In genomic region chr19:30029894-30030635, GRCm38 (mm10) we compare ENCODE assay signal across 8 mouse cellular contexts. TPM values are rescaled to one million over a fixed set of nuclear protein-coding genes. Genes with fewer than 3 reads are reported as not detected.
A peak's percentile ranks its signal among the peaks of the same experiment; 100 is the strongest.
DNase-seq lines count a peak whose midpoint lies in the region; ATAC-seq and TF ChIP-seq lines count a peak whose summit lies in the region.

Gene Uhrf2 (plus strand): TSS chr19:30030513.

- peaks cover 9% of the 10 kb centered on the region for H3K27me3 ChIP-seq in ES-Bruce4 (ENCODE audit: control insufficient read depth, insufficient read depth, low read length, poor library complexity, severe bottlenecking)
- no peaks in the 10 kb centered on the region for H3K27me3 ChIP-seq in forebrain, embryonic 13.5 days
- H3K27me3 ChIP-seq in liver, postnatal 0 days (ENCODE audit: insufficient read depth, low read length), result no peaks in the 10 kb centered on the region
- no peaks in the 10 kb centered on the region for H3K27me3 ChIP-seq in neural tube, embryonic 14.5 days (ENCODE audit: control insufficient read depth, insufficient read depth, low read length)

- H3K4me2 ChIP-seq in forebrain, embryonic 13.5 days, result peak within 1 kb of the TSS; percentile 66
- peak within 1 kb of the TSS; percentile 81 for H3K4me2 ChIP-seq in liver, postnatal 0 days (ENCODE audit: low read depth, low read length)
- peak within 1 kb of the TSS; percentile 81 for H3K4me2 ChIP-seq in neural tube, embryonic 14.5 days (ENCODE audit: low read depth, low read length)

- no peak for TF ChIP-seq POLR2A in ES-Bruce4 (IDR thresholded peaks at IDR 0.05; ENCODE audit: insufficient read depth, low read length)

- intact Hi-C loops in heart, postnatal 10 days (cut with DNase I), result loop anchor here (5.0 kb wide), 2 partner anchors 42 to 218 kb away; partner anchors contain the start of gene Ranbp6

- peak; percentile 97 for DNase-seq in heart, postnatal 10 days
- peak; percentile 77 for DNase-seq in large intestine, adult 2 months (ENCODE audit: low read depth, low spot score)
- DNase-seq in liver, postnatal 0 days, result peak; percentile 98
- peak; percentile 98 for DNase-seq in testis, postnatal 10 days (ENCODE audit: low spot score)

- TF ChIP-seq CTCF in ES-Bruce4 (IDR thresholded peaks at IDR 0.05; ENCODE audit: low read depth, low read length), result no peak
- TF ChIP-seq CTCF in liver, postnatal 0 days (IDR thresholded peaks at IDR 0.05; ENCODE audit: low read depth), result peak; percentile 21; the same call in 1 of the 2 replicates

- peak within 1 kb of the TSS; percentile 97 for H3K9ac ChIP-seq in ES-Bruce4 (ENCODE audit: low read depth, poor library complexity, severe bottlenecking)
- H3K9ac ChIP-seq in forebrain, embryonic 13.5 days, result peak within 1 kb of the TSS; percentile 100
- peak within 1 kb of the TSS; percentile 94 for H3K9ac ChIP-seq in liver, postnatal 0 days (replicated peaks)
- peak within 1 kb of the TSS; percentile 88 for H3K9ac ChIP-seq in neural tube, embryonic 14.5 days (replicated peaks; ENCODE audit: low read depth, low read length)

- peaks cover 2% of the 10 kb centered on the region for H3K4me1 ChIP-seq in ES-Bruce4 (ENCODE audit: control insufficient read depth, insufficient read depth, low read length)
- H3K4me1 ChIP-seq in forebrain, embryonic 13.5 days, result peaks cover 45% of the 10 kb centered on the region
- H3K4me1 ChIP-seq in liver, postnatal 0 days (ENCODE audit: insufficient read depth), result peaks cover 27% of the 10 kb centered on the region
- peaks cover 39% of the 10 kb centered on the region for H3K4me1 ChIP-seq in neural tube, embryonic 14.5 days (ENCODE audit: control insufficient read depth, insufficient read depth, low read length)

- no peaks in the 10 kb centered on the region for H3K36me3 ChIP-seq in ES-Bruce4 (ENCODE audit: control insufficient read depth, insufficient read depth, low read length, poor library complexity, severe bottlenecking)
- H3K36me3 ChIP-seq in forebrain, embryonic 13.5 days (ENCODE audit: poor library complexity, severe bottlenecking), result peaks cover 2% of the 10 kb centered on the region; the same call in 1 of the 2 replicates
- H3K36me3 ChIP-seq in liver, postnatal 0 days (replicated peaks; ENCODE audit: insufficient read depth, low read length), result no peaks in the 10 kb centered on the region
- no peaks in the 10 kb centered on the region for H3K36me3 ChIP-seq in neural tube, embryonic 14.5 days (ENCODE audit: control insufficient read depth, insufficient read depth, low read length)

- peak within 1 kb of the TSS; percentile 100 for H3K4me3 ChIP-seq in ES-Bruce4 (ENCODE audit: low read depth, low read length)
- peak within 1 kb of the TSS; percentile 81 for H3K4me3 ChIP-seq in forebrain, embryonic 13.5 days
- H3K4me3 ChIP-seq in liver, postnatal 0 days (ENCODE audit: low read depth, low read length), result peak within 1 kb of the TSS; percentile 89
- peak within 1 kb of the TSS; percentile 77 for H3K4me3 ChIP-seq in neural tube, embryonic 14.5 days (ENCODE audit: low read depth, low read length)

- WGBS in forebrain, embryonic 13.5 days, result 1% methylated on average over 70 of the region's 74 CpGs
- 3% methylated on average over 74 of the region's 74 CpGs for WGBS in large intestine, adult 2 months
- 4% methylated on average over 73 of the region's 74 CpGs for WGBS in liver, postnatal 0 days (ENCODE audit: insufficient replicate concordance)
- 1% methylated on average over 72 of the region's 74 CpGs for WGBS in neural tube, embryonic 14.5 days

- peak; percentile 94 for ATAC-seq in cerebellum, adult (ENCODE audit: insufficient number of reproducible peaks, low FRiP score, low TSS enrichment)
- peak; percentile 97 for ATAC-seq in forebrain, embryonic 13.5 days
- peak; percentile 96 for ATAC-seq in liver, postnatal 0 days
- ATAC-seq in neural tube, embryonic 14.5 days (ENCODE audit: low read depth), result peak; percentile 97

- no peak within 1 kb of the TSS for H3K27ac ChIP-seq in ES-Bruce4 (ENCODE audit: insufficient read depth, low read length)
- peak within 1 kb of the TSS; percentile 94 for H3K27ac ChIP-seq in forebrain, embryonic 13.5 days
- peak within 1 kb of the TSS; percentile 96 for H3K27ac ChIP-seq in liver, postnatal 0 days (ENCODE audit: low read depth)
- peak within 1 kb of the TSS; percentile 95 for H3K27ac ChIP-seq in neural tube, embryonic 14.5 days (ENCODE audit: low read depth, low read length)

- no peaks in the 10 kb centered on the region for H3K9me3 ChIP-seq in ES-Bruce4 (replicated peaks; ENCODE audit: control insufficient read depth, insufficient read depth, low read length, poor library complexity, severe bottlenecking)
- H3K9me3 ChIP-seq in forebrain, embryonic 13.5 days (replicated peaks), result no peaks in the 10 kb centered on the region
- H3K9me3 ChIP-seq in liver, postnatal 0 days (ENCODE audit: low read length), result no peaks in the 10 kb centered on the region
- no peaks in the 10 kb centered on the region for H3K9me3 ChIP-seq in neural tube, embryonic 14.5 days (ENCODE audit: control insufficient read depth, low read length)

- TF ChIP-seq EP300 in ES-Bruce4 (IDR thresholded peaks at IDR 0.05; ENCODE audit: insufficient read depth, low read depth, low read length), result 0 out of 2 replicates have a peak, but pooled peaks have one; percentile 27
- TF ChIP-seq EP300 in liver, postnatal 0 days (IDR thresholded peaks at IDR 0.05; ENCODE audit: low read depth), result peak; percentile 89

RNA-seq across cellular contexts. Expression of gene Uhrf2, which starts in this region (rescaled TPM):
- polyA plus RNA-seq in ES-Bruce4 (2011; ENCODE audit: insufficient read depth, insufficient read length, low read depth, missing spikeins), result 104 and 107 TPM in 2 replicates
- 73.6 and 73.8 TPM in 2 replicates for polyA plus RNA-seq in forebrain, embryonic 13.5 days (2015; fragmentation: Nextera tagmentation; extraction: Ambion mirVana)
- total RNA-seq in heart, postnatal 10 days (2021), result 10 to 100 TPM; 28.0 to 28.6 TPM
- 22.1 and 24.9 TPM in 2 replicates for polyA plus RNA-seq in large intestine, adult 2 months (2012; rRNA removed)
- 18.4 and 19.8 TPM in 2 replicates for polyA plus RNA-seq in liver, postnatal 0 days (2015; fragmentation: Nextera tagmentation; extraction: Ambion mirVana)
- polyA plus RNA-seq in neural tube, embryonic 14.5 days (2014; fragmentation: Nextera tagmentation; extraction: Ambion mirVana), result 53.3 and 64.4 TPM in 2 replicates
